Mouse (Mus musculus) pancreas, adult 10 weeks (tissue): ENCODE results near the gene Gm39115. TPM values are rescaled to one million over a fixed set of nuclear protein-coding genes. Genes with fewer than 3 reads are reported as not detected.

Source experiments
- polyA plus RNA-seq: library from polyadenylated mRNA; stranded (reverse); fragments of 350-450 nt; fragmentation: Illumina TruSeq; extraction: RNeasy Lipid Tissue Mini Kit (QIAGEN cat#74804); gene quantifications from one replicate; pipeline ENCODE4 v1.2.3, GENCODE M21; 2015; ENCODE audit warnings: low read depth, low replicate concordance; ENCODE audit not compliant: insufficient read depth

The Gm39115 gene
- not detected for polyA plus RNA-seq

DNA sequence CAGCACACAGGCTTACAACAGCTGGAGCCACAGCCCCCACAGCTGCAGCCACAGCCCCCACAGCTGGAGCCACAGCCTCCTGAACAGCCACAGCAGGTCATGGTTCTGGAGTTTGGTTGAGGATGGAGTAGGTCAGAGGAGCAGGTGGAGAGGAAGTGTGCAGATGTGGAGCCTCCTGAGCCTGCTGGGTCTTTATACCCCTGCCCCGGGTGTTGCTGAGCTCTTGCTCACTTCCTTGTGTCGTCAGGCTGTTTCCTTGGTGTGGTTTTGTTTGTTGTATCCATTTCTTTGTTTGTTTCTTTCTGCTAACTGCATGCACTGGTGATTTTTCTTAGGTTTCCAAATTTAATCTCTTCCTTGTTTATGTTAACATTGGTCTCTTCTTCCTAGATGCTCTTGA, at the start of gene Gm39115:
Gene Gm39115, minus strand, starts transcription at position 101 of the 400 bp plus-strand sequence.

DNA sequence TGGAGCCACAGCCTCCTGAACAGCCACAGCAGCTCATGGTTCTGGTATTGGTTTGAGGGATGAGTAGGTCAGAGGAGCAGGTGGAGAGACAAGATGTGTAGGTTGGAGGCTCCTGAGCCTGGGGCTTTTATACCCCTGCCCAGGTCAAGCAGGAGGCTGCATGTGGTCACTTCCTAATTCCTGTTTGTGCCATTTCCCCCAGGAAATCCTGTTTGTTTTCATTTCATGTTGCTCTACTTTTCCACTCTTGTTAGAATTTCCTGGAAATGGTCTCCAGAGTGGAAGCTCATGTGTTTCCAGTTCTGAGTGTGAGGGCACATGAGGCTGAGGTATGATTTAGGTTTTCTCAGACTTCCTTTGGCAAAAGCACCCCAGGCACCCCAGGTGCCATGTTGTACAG, 40.1 kb upstream of the Gm39115 start, which contains the start of gene Krtap5-2:
Gene Krtap5-2, minus strand, starts transcription at position 101 of the 400 bp plus-strand sequence.

DNA sequence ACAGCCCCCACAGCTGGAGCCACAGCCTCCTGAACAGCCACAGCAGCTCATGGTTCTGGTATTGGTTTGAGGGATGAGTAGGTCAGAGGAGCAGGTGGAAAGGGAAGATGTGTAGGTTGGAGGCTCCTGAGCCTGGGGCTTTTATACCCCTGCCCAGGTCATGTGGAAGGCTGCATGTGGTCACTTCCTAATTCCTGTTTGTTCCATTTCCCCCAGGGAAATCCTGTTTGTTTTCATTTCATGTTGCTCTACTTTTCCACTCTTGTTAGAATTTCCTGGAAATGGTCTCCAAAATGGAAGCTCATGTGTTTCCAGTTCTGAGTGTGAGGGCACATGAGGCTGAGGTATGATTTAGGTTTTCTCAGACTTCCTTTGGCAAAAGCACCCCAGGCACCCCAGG, 29.8 kb upstream of the Gm39115 start, which contains the start of gene Gm4553:
Gene Gm4553, minus strand, starts transcription at position 101 of the 400 bp plus-strand sequence.

DNA sequence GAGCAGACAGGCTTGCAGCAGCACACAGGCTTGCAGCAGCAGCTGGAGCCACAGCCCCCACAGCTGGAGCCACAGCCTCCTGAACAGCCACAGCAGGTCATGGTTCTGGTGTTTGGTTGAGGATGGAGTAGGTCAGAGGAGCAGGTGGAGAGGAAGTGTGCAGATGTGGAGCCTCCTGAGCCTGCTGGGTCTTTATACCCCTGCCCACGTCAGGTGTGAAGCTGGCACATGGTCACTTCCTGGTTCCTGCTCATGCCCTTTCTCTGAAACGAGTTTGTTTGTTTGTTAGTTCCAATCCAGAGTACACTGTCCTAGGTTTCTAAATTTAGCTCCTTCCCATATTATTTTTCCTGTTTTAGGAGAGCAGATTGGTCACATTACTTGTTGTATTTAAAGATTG, 21.2 kb upstream of the Gm39115 start, which contains the start of gene Gm29735:
Gene Gm29735, minus strand, starts transcription at position 101 of the 400 bp plus-strand sequence.

GRCm38 (mm10) chr7:142144507-142144906, 8.7 kb upstream of the Gm39115 start, which contains the start of gene Gm45337:
TSS of gene Gm45337 (minus strand) at chr7:142144607.

DNA sequence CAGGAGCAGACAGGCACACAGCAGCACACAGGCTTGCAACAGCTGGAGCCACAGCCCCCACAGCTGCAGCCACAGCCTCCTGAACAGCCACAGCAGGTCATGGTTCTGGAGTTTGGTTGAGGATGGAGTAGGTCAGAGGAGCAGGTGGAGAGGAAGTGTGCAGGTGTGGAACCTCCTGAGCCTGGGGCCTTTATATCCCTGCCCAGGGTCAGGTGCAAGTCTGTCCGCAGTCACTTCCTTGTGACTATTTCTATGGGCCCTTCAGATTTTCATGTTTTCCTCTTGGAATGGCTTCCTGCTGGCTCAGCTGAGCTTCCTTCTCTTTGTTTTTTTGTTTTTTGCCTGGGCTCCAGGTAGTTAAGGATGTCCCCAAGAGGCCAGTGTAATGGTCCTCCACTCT, 15.2 kb downstream of the Gm39115 start, which contains the start of gene Gm45618:
Gene Gm45618, minus strand, starts transcription at position 101 of the 400 bp plus-strand sequence.

GRCm38 (mm10) chr7:142095183-142095931, 40.5 kb downstream of the Gm39115 start, which contains the start of gene Dusp8:
TSS of gene Dusp8 (minus strand) at chr7:142095843.

Other genes with a start within 250 kb of the Gm39115 start
- 11.2 TPM for gene Tollip, start 217.5 kb downstream of the Gm39115 start, polyA plus RNA-seq
- 10.4 TPM for gene Brsk2, start 186.3 kb downstream of the Gm39115 start, polyA plus RNA-seq
- gene Mob2, start 75.0 kb downstream of the Gm39115 start, polyA plus RNA-seq, result 23.7 TPM
- gene Dusp8, start 40.2 kb downstream of the Gm39115 start, polyA plus RNA-seq, result 2.1 TPM
- not detected for gene Gm45618, start 15.3 kb downstream of the Gm39115 start, polyA plus RNA-seq
- not detected for gene Gm45337, start 8.6 kb upstream of the Gm39115 start, polyA plus RNA-seq
- not detected for gene Gm29735, start 21.1 kb upstream of the Gm39115 start, polyA plus RNA-seq
- gene Gm4553, start 29.7 kb upstream of the Gm39115 start, polyA plus RNA-seq, result not detected
- gene Krtap5-2, start 40.0 kb upstream of the Gm39115 start, polyA plus RNA-seq, result not detected
- gene Gm10153, start 54.4 kb upstream of the Gm39115 start, polyA plus RNA-seq, result not detected
- not detected for gene Krtap5-3, start 65.3 kb upstream of the Gm39115 start, polyA plus RNA-seq
- not detected for gene Gm7579, start 75.8 kb upstream of the Gm39115 start, polyA plus RNA-seq
- not detected for gene Krtap5-5, start 93.9 kb upstream of the Gm39115 start, polyA plus RNA-seq
- not detected for gene Gm40460, start 105.0 kb upstream of the Gm39115 start, polyA plus RNA-seq
- gene Gm2431, start 122.3 kb upstream of the Gm39115 start, polyA plus RNA-seq, result not detected
- gene Gm4559, start 138.3 kb upstream of the Gm39115 start, polyA plus RNA-seq, result not detected
- gene Krtap5-1, start 161.1 kb upstream of the Gm39115 start, polyA plus RNA-seq, result not detected
- gene Krtap5-4, start 167.5 kb upstream of the Gm39115 start, polyA plus RNA-seq, result not detected
- gene Ifitm10, start 237.7 kb upstream of the Gm39115 start, polyA plus RNA-seq, result not detected
- not detected for gene Gm49369, start 246.6 kb upstream of the Gm39115 start, polyA plus RNA-seq